Comparison of ENCODE assay signal across 13 mouse cellular contexts in genomic region chr8:20381239-20381620, GRCm38 (mm10). TPM values are rescaled to one million over a fixed set of nuclear protein-coding genes. Genes with fewer than 3 reads are reported as not detected.
DNase-seq lines count a peak whose midpoint lies in the region; ATAC-seq lines count a peak whose summit lies in the region.
"Not testable (repeated sequence)": the region's sequence is repeated elsewhere in the genome, so short reads cannot be mapped to it uniquely, and the experiment has no call there.
"Had no signal": no experiment of that assay in that cellular context is flagged by ENCODE, and none has a peak within 500 bp of the region (broad histone marks: within the 10 kb centered on the region; RNA-seq: fewer than 3 reads in every experiment).

No protein-coding gene starts in this region.

- 67% methylated on average over 3 of the region's 5 CpGs for WGBS in embryonic facial prominence, embryonic 15.5 days
- WGBS in kidney, embryonic 15.5 days: 73% methylated on average over 3 of the region's 5 CpGs
- WGBS in limb, embryonic 11.5 days: 100% methylated on average over 1 of the region's 5 CpGs
- WGBS in limb, embryonic 15.5 days: 88% methylated on average over 1 of the region's 5 CpGs
- WGBS in midbrain, embryonic 15.5 days: 90% methylated on average over 2 of the region's 5 CpGs

- H3K4me3 ChIP-seq in embryonic facial prominence, embryonic 15.5 days (replicated peaks); kidney, embryonic 15.5 days (replicated peaks); limb, embryonic 11.5 days (ENCODE audit: low read depth, low read length); limb, embryonic 15.5 days; midbrain, embryonic 15.5 days: not testable (repeated sequence)

- not testable (repeated sequence) for H3K9ac ChIP-seq in embryonic facial prominence, embryonic 15.5 days; kidney, embryonic 15.5 days; limb, embryonic 11.5 days (ENCODE audit: low read length); limb, embryonic 15.5 days; midbrain, embryonic 15.5 days

- not testable (repeated sequence) for H3K27ac ChIP-seq in embryonic facial prominence, embryonic 15.5 days (replicated peaks); kidney, embryonic 15.5 days; limb, embryonic 11.5 days (replicated peaks; ENCODE audit: low read depth, low read length); limb, embryonic 15.5 days; midbrain, embryonic 15.5 days

- not testable (repeated sequence) for H3K4me1 ChIP-seq in embryonic facial prominence, embryonic 15.5 days; kidney, embryonic 15.5 days; limb, embryonic 11.5 days (ENCODE audit: control insufficient read depth, insufficient read depth, low read length); limb, embryonic 15.5 days; midbrain, embryonic 15.5 days

- not testable (repeated sequence) for H3K27me3 ChIP-seq in embryonic facial prominence, embryonic 15.5 days; kidney, embryonic 15.5 days; limb, embryonic 11.5 days (ENCODE audit: control insufficient read depth, insufficient read depth, low read length); limb, embryonic 15.5 days; midbrain, embryonic 15.5 days (replicated peaks)

- not testable (repeated sequence) for H3K36me3 ChIP-seq in embryonic facial prominence, embryonic 15.5 days; kidney, embryonic 15.5 days; limb, embryonic 11.5 days (ENCODE audit: control insufficient read depth, insufficient read depth, low read length); limb, embryonic 15.5 days; midbrain, embryonic 15.5 days (replicated peaks)

- H3K9me3 ChIP-seq in embryonic facial prominence, embryonic 15.5 days (replicated peaks); kidney, embryonic 15.5 days (replicated peaks); limb, embryonic 11.5 days (ENCODE audit: control insufficient read depth, low read length); limb, embryonic 15.5 days; midbrain, embryonic 15.5 days: not testable (repeated sequence)

- peak; percentile 94 for DNase-seq in heart, adult 11 months
- DNase-seq in limb, embryonic 11.5 days (ENCODE audit: low spot score): not testable (repeated sequence)

- peak; percentile 35; the same call in 1 of the 2 replicates for ATAC-seq in embryonic facial prominence, embryonic 15.5 days (ENCODE audit: insufficient number of reproducible peaks, low FRiP score, low TSS enrichment, low read depth)
- ATAC-seq in kidney, embryonic 15.5 days (replicated peaks; ENCODE audit: low FRiP score): 0 out of 2 replicates have a peak, but pooled peaks have one; percentile 28
- ATAC-seq in limb, embryonic 11.5 days (ENCODE audit: insufficient number of reproducible peaks, low FRiP score, low TSS enrichment, low read depth): 0 out of 2 replicates have a peak, but pooled peaks have one; percentile 40
- ATAC-seq in limb, embryonic 15.5 days (ENCODE audit: insufficient number of reproducible peaks, low FRiP score, low TSS enrichment, low read depth): 0 out of 2 replicates have a peak, but pooled peaks have one; percentile 27
- 0 out of 2 replicates have a peak, but pooled peaks have one; percentile 24 for ATAC-seq in midbrain, embryonic 15.5 days (replicated peaks)

- not testable (repeated sequence) for H3K4me2 ChIP-seq in embryonic facial prominence, embryonic 15.5 days (replicated peaks); kidney, embryonic 15.5 days; limb, embryonic 11.5 days (ENCODE audit: low read depth, severe bottlenecking); limb, embryonic 15.5 days; midbrain, embryonic 15.5 days

RNA-seq across cellular contexts. Expression of gene Gm15319, which starts 18.2 kb away (rescaled TPM):
- polyA plus RNA-seq in embryonic facial prominence, embryonic 15.5 days (2015; fragmentation: Nextera tagmentation; extraction: Ambion mirVana): 0.08 TPM in 1 of 2 replicates, not detected in the other
- polyA plus RNA-seq in kidney, embryonic 15.5 days (2015; fragmentation: Nextera tagmentation; extraction: Ambion mirVana): not detected in 2 replicates
- polyA plus RNA-seq in limb, embryonic 11.5 days (2014; fragmentation: Nextera tagmentation; extraction: Ambion mirVana): not detected in 2 replicates
- polyA plus RNA-seq in limb, embryonic 15.5 days (2015; fragmentation: Nextera tagmentation; extraction: Ambion mirVana): not detected in 2 replicates
- not detected in 2 replicates for polyA plus RNA-seq in midbrain, embryonic 15.5 days (2015; fragmentation: Nextera tagmentation; extraction: Ambion mirVana)
- polyA plus RNA-seq: embryonic facial prominence, embryonic 11.5 days; erythroblast, embryonic 14.5 days; forebrain, embryonic 12.5 days; G1E; heart, embryonic 15.5 days; hindbrain, embryonic 10.5 days; Patski had no signal
